Mouse (Mus musculus) bone marrow macrophage, adult 2 months (primary cell): Measurements from ENCODE around the gene Hps6. TPM values are rescaled to one million over a fixed set of nuclear protein-coding genes. Genes with fewer than 3 reads are reported as not detected.
"Not testable (repeated sequence)": the region's sequence is repeated elsewhere in the genome, so short reads cannot be mapped to it uniquely, and the experiment has no call there.

Experiments
- H3K27ac ChIP-seq: 2 replicates; pipeline ENCODE4 v1.5.1; 2012; ENCODE audit warnings: low read depth, low read length; ENCODE audit not compliant: insufficient read depth
- H3K4me1 ChIP-seq: 2 replicates; pipeline ENCODE4 v1.6.1; 2012; ENCODE audit warnings: low read length; ENCODE audit not compliant: control insufficient read depth, insufficient read depth
- H3K4me3 ChIP-seq: 2 replicates; pipeline ENCODE4 v1.5.1; 2012; ENCODE audit warnings: mild to moderate bottlenecking, low read length, moderate library complexity; ENCODE audit not compliant: insufficient read depth
- CTCF ChIP-seq: IDR thresholded peaks from 2 replicates; pipeline ENCODE4 v1.5.1; 2012; ENCODE audit warnings: low read depth, mild to moderate bottlenecking, low read length, moderate library complexity
- POLR2A ChIP-seq: IDR thresholded peaks from 2 replicates; pipeline ENCODE4 v1.6.1; 2012; ENCODE audit warnings: mild to moderate bottlenecking, low read depth, low read length, borderline replicate concordance
- polyA plus RNA-seq: library from polyadenylated mRNA; stranded (reverse); fragments of >200 nt; gene quantifications from 2 replicates; pipeline ENCODE4 v1.2.4, GENCODE M21; 2012; ENCODE audit not compliant: missing spikeins, insufficient read depth, insufficient read length

Gene Hps6
- polyA plus RNA-seq, result 6.7 and 6.9 TPM in 2 replicates

DNA sequence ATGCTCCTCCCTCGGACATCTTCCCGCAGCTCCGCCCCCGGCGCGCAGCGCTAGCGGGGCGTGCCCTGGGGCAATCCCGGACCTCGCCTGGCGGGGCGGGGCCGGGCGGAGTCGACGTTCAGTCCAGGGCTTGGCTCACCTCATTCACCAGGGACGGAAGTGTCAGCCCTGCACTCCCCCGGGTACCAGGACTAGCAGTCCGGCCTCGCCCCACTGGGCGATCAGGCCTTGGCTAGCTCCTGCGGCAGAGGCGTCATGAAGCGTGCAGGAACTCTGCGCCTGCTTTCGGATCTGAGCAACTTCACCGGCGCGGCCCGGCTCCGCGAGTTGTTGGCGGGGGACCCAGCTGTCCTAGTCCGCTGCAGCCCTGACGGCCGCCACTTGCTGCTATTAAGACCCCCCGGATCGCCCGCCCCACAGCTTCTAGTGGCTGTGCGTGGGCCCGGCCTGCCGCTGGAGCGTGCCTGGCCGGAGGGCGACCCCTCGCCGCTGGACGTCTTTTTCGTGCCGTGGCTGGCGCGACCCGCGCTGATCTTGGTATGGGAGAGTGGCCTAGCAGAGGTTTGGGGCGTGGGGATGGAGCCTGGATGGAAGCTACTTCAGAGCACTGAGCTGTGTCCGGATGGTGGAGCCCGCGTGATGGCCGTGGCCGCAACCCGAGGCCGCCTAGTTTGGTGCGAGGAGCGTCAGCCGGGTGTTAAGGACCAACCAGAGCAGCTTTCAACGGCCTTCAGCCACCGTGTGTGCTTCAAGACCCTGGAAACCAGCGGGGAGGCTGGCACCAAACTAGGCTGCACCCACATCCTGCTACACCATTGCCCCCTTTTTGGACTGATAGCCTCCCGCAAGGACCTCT is at the start of gene Hps6:
Gene Hps6, plus strand, starts transcription at position 138 of the 856 bp plus-strand sequence.
- Histone ChIP-seq H3K27ac (peak within 1 kb of the TSS; percentile 64), H3K4me3 (peak within 1 kb of the TSS; percentile 90), H3K4me1 (peaks cover 40% of the 10 kb centered on the region)
- TF ChIP-seq CTCF (no peak), POLR2A (peak; percentile 87)

DNA sequence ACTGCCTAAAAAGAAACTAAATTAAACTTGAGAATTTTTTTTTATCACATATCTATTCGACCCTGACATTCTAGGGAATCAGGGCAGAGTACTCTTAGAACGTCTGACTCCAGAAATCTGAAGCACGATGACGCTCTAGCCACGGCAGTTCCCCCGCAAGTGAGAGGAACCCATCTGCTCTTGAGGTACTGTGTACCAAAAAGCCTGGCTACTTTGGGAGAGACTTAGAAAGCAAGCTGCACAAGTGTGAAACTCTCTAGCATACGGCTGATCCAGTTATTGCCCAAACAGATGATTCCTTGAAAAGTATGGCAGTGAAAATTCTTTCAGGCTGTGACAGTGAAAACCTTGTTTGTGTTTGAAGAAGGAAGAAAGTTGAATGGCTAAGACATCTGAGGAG is 46.6 kb upstream of the Hps6 start:
- Histone ChIP-seq H3K4me1 (peaks cover 4% of the 10 kb centered on the region; the same call in 1 of the 2 replicates), H3K4me3 (no peak overlapping the region), H3K27ac (no peak overlapping the region)
- TF ChIP-seq CTCF, result no peak

DNA sequence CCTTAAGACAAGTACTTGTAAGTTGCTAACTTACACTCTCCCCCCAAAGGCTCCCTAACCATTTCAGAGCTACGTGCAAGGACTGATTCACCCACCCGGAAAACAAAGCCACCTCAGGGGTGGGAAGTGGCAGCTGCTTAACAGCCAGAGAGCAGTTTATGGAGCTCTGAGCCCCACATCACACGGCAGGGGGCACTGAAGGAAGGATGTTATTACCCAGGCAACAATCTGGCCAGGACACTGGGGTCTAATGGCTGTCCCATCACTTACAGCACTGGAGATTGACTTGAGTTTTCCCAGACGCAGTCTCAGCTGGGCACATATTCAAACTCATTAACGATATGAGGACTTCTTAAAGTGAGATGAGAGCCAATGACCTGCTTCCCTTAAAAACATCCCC is 42.5 kb upstream of the Hps6 start:
- Histone ChIP-seq H3K4me1 (peaks cover 20% of the 10 kb centered on the region), H3K4me3 (no peak overlapping the region), H3K27ac (no peak overlapping the region)
- TF ChIP-seq CTCF, result no peak
- TF ChIP-seq POLR2A, result no peak

DNA sequence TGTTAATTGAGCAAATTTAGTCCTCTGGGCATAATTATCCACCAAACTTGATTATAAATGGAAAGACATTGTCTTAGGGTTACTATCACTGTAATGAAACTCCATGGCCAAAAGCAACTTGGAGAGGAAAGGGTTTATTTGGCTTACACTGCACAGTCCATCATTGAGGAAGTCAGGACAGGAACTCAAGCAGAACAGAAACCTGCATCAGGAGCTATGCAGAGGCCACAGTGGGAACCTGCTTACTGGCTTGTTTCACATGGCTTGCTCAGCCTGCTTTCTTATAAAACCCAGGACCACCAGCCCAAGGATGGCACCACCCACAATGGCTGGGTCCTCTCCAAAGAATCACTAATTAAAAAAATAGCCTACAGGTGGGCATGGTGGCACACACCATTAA is 18.9 kb upstream of the Hps6 start:
- Histone ChIP-seq H3K4me3 (no peak overlapping the region), H3K27ac (peak overlapping the region; percentile 78), H3K4me1 (peaks cover 24% of the 10 kb centered on the region)
- no peak for TF ChIP-seq CTCF
- no peak for TF ChIP-seq POLR2A

DNA sequence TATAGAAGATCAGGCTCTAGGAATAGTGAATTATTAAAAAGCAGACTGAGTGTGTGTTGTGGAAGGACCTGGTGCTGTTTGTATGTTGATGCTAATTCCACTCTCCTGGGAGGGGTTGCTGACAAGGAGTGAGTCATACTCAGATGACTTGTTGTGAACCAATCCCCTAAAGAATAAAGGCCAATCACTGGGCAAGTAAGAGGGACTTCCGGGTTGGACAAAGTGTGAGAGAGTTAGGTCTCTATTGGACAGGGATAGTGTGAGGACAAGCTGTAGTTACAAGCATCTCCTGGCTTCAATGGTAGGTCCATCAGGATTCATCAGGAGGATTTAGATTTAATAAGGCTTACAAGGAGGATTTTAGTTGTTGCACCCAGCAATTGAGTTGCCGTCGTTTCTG is 15.1 kb upstream of the Hps6 start:
- Histone ChIP-seq H3K4me1 (peaks cover 20% of the 10 kb centered on the region), H3K27ac (0 out of 2 replicates have a peak overlapping the region, but pooled peaks have one; percentile 15), H3K4me3 (no peak overlapping the region)
- no peak for TF ChIP-seq POLR2A
- no peak for TF ChIP-seq CTCF

DNA sequence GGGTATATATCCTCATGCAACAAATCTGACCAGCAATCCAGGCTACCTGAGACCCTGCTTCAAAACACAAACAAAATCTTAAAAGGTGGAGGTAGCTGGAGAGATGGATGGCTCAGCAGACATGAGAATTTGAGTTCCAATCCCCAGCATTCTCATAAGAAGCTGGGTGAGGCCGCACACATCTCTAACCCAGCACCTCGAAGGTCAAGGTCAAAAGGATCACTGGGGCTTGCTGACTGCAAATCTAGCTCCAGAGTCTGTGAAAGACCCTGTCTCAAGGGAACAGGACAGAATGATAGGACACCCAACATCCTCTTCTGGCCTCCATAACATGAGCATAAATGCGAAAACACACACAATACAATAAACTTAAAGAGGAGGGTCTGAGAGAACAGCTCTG is 12.1 kb upstream of the Hps6 start:
- no peak overlapping the region for H3K27ac ChIP-seq
- peaks cover 8% of the 10 kb centered on the region for H3K4me1 ChIP-seq
- TF ChIP-seq POLR2A (no peak), CTCF (no peak)
- no peak overlapping the region for H3K4me3 ChIP-seq

DNA sequence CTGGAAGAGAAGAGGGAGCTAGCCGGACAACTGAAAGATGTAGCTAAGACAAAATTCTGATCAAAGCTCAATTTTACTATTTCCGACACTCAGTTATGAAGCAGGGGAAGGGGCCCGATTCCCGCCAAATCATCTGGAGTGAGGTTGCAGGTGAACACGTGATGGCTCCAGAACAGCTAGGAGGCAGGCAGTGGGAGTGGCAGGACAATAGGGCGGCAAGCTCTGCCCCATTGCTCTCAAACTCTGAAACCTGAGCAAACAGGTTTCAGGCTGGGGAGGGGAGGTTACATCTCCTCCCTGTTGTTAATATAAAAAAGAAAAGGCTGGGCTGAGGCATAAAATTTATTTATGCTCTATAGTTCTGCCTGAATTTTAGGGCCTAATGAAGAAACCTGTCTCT is 9.9 kb upstream of the Hps6 start:
- H3K27ac ChIP-seq, H3K4me3 ChIP-seq: not testable (repeated sequence)
- peaks cover 13% of the 10 kb centered on the region for H3K4me1 ChIP-seq

DNA sequence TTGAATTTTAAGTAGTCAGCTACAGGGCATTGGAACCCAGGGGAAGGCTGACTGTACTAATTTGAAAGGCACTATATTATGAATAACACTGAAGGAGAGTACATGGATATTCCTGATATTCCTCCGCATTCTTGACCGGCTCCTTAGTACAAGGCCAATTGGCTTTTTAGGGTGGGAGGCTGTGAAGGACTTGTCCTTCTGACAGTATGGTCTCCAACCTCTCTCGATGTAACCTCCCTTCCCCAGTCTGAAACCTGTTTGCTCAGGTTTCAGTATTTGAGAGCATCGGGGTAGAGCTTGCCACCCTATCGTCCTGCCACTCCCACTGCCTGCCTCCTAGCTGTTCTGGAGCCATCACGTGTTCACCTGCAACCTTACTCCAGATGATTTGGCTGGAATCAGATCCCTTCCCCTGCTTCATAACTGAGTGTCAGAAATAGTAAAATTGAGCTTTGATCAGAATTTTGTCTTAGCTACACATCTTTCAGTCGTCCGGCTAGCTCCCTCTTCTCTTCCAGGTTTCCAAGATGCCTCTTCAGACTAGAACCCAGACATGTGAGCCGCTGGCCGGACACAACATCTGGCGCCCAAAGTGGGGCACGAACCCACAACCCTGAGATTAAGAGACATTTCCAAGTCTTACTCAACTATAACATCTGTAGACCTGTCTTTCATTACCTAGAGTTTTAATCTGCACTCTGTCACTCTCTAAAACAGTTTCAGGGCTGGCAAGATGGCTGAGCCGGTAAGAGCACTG is 9.1 kb upstream of the Hps6 start:
- Histone ChIP-seq H3K4me1 (peaks cover 16% of the 10 kb centered on the region), H3K4me3 (no peak overlapping the region), H3K27ac (no peak overlapping the region)
- TF ChIP-seq CTCF (no peak), POLR2A (no peak)

DNA sequence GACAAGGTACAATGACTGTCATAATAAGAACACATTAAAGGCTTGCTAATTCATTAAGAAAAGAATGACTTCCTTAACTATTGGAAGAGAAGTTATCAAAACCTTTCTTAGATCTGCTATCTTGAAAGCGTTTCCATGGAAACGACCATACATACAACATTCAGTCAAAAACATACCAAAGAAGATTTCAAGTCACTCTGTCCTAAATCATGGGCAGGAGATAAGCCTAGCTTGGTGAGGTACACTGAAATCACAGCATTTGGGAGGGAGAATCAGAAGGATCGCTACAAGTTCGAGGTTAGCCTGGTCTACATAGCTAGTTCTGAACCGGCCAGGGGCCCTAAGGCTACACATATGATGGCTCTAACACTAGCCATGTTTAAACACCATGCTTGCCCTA is 5.9 kb upstream of the Hps6 start:
- Histone ChIP-seq H3K4me1 (peaks cover 21% of the 10 kb centered on the region), H3K4me3 (peak overlapping the region; percentile 66), H3K27ac (peak overlapping the region; percentile 92)
- TF ChIP-seq POLR2A (no peak), CTCF (no peak)
